Mouse (Mus musculus): Measurements from ENCODE around the gene Acp2. TPM values are rescaled to one million over a fixed set of nuclear protein-coding genes. Genes with fewer than 3 reads are reported as not detected.

Gene Acp2
- total RNA-seq (2017) = 16.0 to 20.6 TPM (median 17.2 TPM) in 3 replicates

GRCm38 (mm10) chr2:91202222-91202971 is at the start of gene Acp2, which contains the start of gene Nr1h3:
Acp2 (plus strand) TSS chr2:91202885.
Nr1h3 (minus strand) TSS chr2:91202834.
- ATAC-seq (replicated peaks; ENCODE audit: insufficient number of reproducible peaks, low FRiP score, low TSS enrichment, poor library complexity, severe bottlenecking) = peak; percentile 93

GRCm38 (mm10) chr2:91152885-91153377 is 49.8 kb upstream of the Acp2 start:
- no peak for ATAC-seq (replicated peaks; ENCODE audit: insufficient number of reproducible peaks, low FRiP score, low TSS enrichment, poor library complexity, severe bottlenecking)

- no peak for ATAC-seq (replicated peaks; ENCODE audit: insufficient number of reproducible peaks, low FRiP score, low TSS enrichment, poor library complexity, severe bottlenecking)
These were observed 48.6 kb upstream of the Acp2 start for GRCm38 (mm10) chr2:91154091-91154490.

GRCm38 (mm10) chr2:91157002-91157752 is 45.5 kb upstream of the Acp2 start:
- ATAC-seq (replicated peaks; ENCODE audit: insufficient number of reproducible peaks, low FRiP score, low TSS enrichment, poor library complexity, severe bottlenecking) = no peak

GRCm38 (mm10) chr2:91160591-91160990 is 42.1 kb upstream of the Acp2 start:
- ATAC-seq (replicated peaks; ENCODE audit: insufficient number of reproducible peaks, low FRiP score, low TSS enrichment, poor library complexity, severe bottlenecking) = no peak

- no peak for ATAC-seq (replicated peaks; ENCODE audit: insufficient number of reproducible peaks, low FRiP score, low TSS enrichment, poor library complexity, severe bottlenecking)
These were observed 39.7 kb upstream of the Acp2 start for GRCm38 (mm10) chr2:91162952-91163351.

- ATAC-seq (replicated peaks; ENCODE audit: insufficient number of reproducible peaks, low FRiP score, low TSS enrichment, poor library complexity, severe bottlenecking) = no peak
These were observed 39.2 kb upstream of the Acp2 start for GRCm38 (mm10) chr2:91163532-91163931.

- no peak for ATAC-seq (replicated peaks; ENCODE audit: insufficient number of reproducible peaks, low FRiP score, low TSS enrichment, poor library complexity, severe bottlenecking)
These were observed 37.7 kb upstream of the Acp2 start for GRCm38 (mm10) chr2:91164991-91165390.

GRCm38 (mm10) chr2:91167629-91168028 is 35.1 kb upstream of the Acp2 start:
- ATAC-seq (replicated peaks; ENCODE audit: insufficient number of reproducible peaks, low FRiP score, low TSS enrichment, poor library complexity, severe bottlenecking) = no peak

- ATAC-seq (replicated peaks; ENCODE audit: insufficient number of reproducible peaks, low FRiP score, low TSS enrichment, poor library complexity, severe bottlenecking) = no peak
These were observed 32.9 kb upstream of the Acp2 start for GRCm38 (mm10) chr2:91169587-91170322.

GRCm38 (mm10) chr2:91175490-91175889 is 27.2 kb upstream of the Acp2 start:
- ATAC-seq (replicated peaks; ENCODE audit: insufficient number of reproducible peaks, low FRiP score, low TSS enrichment, poor library complexity, severe bottlenecking) = no peak

- no peak for ATAC-seq (replicated peaks; ENCODE audit: insufficient number of reproducible peaks, low FRiP score, low TSS enrichment, poor library complexity, severe bottlenecking)
These were observed 26.5 kb upstream of the Acp2 start for GRCm38 (mm10) chr2:91176234-91176633.

- no peak for ATAC-seq (replicated peaks; ENCODE audit: insufficient number of reproducible peaks, low FRiP score, low TSS enrichment, poor library complexity, severe bottlenecking)
These were observed 22.9 kb upstream of the Acp2 start for GRCm38 (mm10) chr2:91179825-91180224.

- ATAC-seq (replicated peaks; ENCODE audit: insufficient number of reproducible peaks, low FRiP score, low TSS enrichment, poor library complexity, severe bottlenecking) = no peak
These were observed 22.0 kb upstream of the Acp2 start for GRCm38 (mm10) chr2:91180706-91181105.

- peak; percentile 19; the same call in 1 of the 2 replicates for ATAC-seq (replicated peaks; ENCODE audit: insufficient number of reproducible peaks, low FRiP score, low TSS enrichment, poor library complexity, severe bottlenecking)
These were observed 20.7 kb upstream of the Acp2 start for GRCm38 (mm10) chr2:91182016-91182404.

GRCm38 (mm10) chr2:91182405-91183147 is 20.1 kb upstream of the Acp2 start:
- ATAC-seq (replicated peaks; ENCODE audit: insufficient number of reproducible peaks, low FRiP score, low TSS enrichment, poor library complexity, severe bottlenecking) = peak; percentile 6; the same call in 1 of the 2 replicates

GRCm38 (mm10) chr2:91183148-91183513 is 19.6 kb upstream of the Acp2 start:
- peak; percentile 93 for ATAC-seq (replicated peaks; ENCODE audit: insufficient number of reproducible peaks, low FRiP score, low TSS enrichment, poor library complexity, severe bottlenecking)

- peak; percentile 80 for ATAC-seq (replicated peaks; ENCODE audit: insufficient number of reproducible peaks, low FRiP score, low TSS enrichment, poor library complexity, severe bottlenecking)
These were observed 18.8 kb upstream of the Acp2 start, which contains the start of gene Madd for GRCm38 (mm10) chr2:91183711-91184405. Madd (minus strand) TSS chr2:91183837.
